Mouse (Mus musculus) ES-E14 (cell line): Measurements from ENCODE around the gene Rbp7. TPM values are rescaled to one million over a fixed set of nuclear protein-coding genes. Genes with fewer than 3 reads are reported as not detected.

Experiments used
- DNase-seq: peaks from one replicate; pipeline ENCODE4 v3.0.0-alpha.2; 2013; ENCODE audit warnings: low read depth, low spot score
- H3K27ac ChIP-seq: 2 replicates; pipeline ENCODE4 v1.5.1; 2012; ENCODE audit warnings: low read depth, mild to moderate bottlenecking, low read length, moderate library complexity, mixed read lengths; ENCODE audit not compliant: poor library complexity, insufficient read depth, severe bottlenecking
- H3K36me3 ChIP-seq: 2 replicates; pipeline ENCODE4 v1.6.1; 2012; ENCODE audit warnings: mild to moderate bottlenecking, low read length, moderate library complexity, mixed read lengths; ENCODE audit not compliant: control insufficient read depth, poor library complexity, insufficient read depth, severe bottlenecking
- H3K4me1 ChIP-seq, 2 experiments: fragments of 150-350 bp in 1 of 2; sonication (generic) in 1 of 2; 2 replicates each; pipeline ENCODE4 v1.6.1; 2012; ENCODE audit warnings: low read length in 2 of 2, mild to moderate bottlenecking in 1 of 2, mixed read lengths in 1 of 2; ENCODE audit not compliant: control insufficient read depth in 2 of 2, insufficient read depth in 2 of 2, poor library complexity in 1 of 2
- H3K4me3 ChIP-seq, 2 experiments: fragments of 150-350 bp in 1 of 2; sonication (generic) in 1 of 2; 2 replicates each; pipeline ENCODE4 v1.5.1; 2012; ENCODE audit warnings: low read length in 2 of 2, low read depth in 1 of 2, mild to moderate bottlenecking in 1 of 2, mixed read lengths in 1 of 2; ENCODE audit not compliant: insufficient read depth in 1 of 2, poor library complexity in 1 of 2, severe bottlenecking in 1 of 2
- H3K9ac ChIP-seq: 2 replicates; pipeline ENCODE4 v1.6.1; 2012; ENCODE audit warnings: low read depth, mild to moderate bottlenecking, low read length, mixed read lengths; ENCODE audit not compliant: poor library complexity, insufficient read depth, severe bottlenecking
- H3K9me3 ChIP-seq: fragments of 150-350 bp; sonication (generic); 2 replicates; pipeline ENCODE4 v1.6.1; 2012; ENCODE audit warnings: low read depth, mild to moderate bottlenecking, low read length; ENCODE audit not compliant: control insufficient read depth, insufficient read depth
- CHD2 ChIP-seq: IDR thresholded peaks from 2 replicates; pipeline ENCODE4 v1.6.1; 2014; ENCODE audit warnings: mild to moderate bottlenecking, low read depth, low read length, inconsistent platforms
- HCFC1 ChIP-seq: IDR thresholded peaks from 2 replicates; pipeline ENCODE4 v1.6.1; 2012; ENCODE audit warnings: low read length, inconsistent platforms, borderline replicate concordance; ENCODE audit not compliant: insufficient read depth
- MAFK ChIP-seq: IDR thresholded peaks from 2 replicates; pipeline ENCODE4 v1.6.1; 2014; ENCODE audit warnings: mild to moderate bottlenecking, low read depth, low read length, inconsistent platforms; ENCODE audit not compliant: insufficient read depth
- ZC3H11A ChIP-seq: IDR thresholded peaks from 2 replicates; pipeline ENCODE4 v1.6.1; 2012; ENCODE audit warnings: low read depth, mild to moderate bottlenecking, inconsistent platforms, low read length, borderline replicate concordance
- ZNF384 ChIP-seq: IDR thresholded peaks from 2 replicates; pipeline ENCODE4 v1.6.1; 2012; ENCODE audit warnings: low read depth, low read length, inconsistent platforms
- in situ Hi-C, 2 experiments: fragments of 600-800 bp; cut with MboI; formaldehyde crosslinking; loops; one replicate each; pipeline ENCODE4 v1.15.1; 2025; ENCODE audit warnings: low sequenced_read_pairs in 2 of 2, inconsistent platforms in 1 of 2; ENCODE audit not compliant: unreplicated experiment in 2 of 2
- total RNA-seq: library from RNA; depleted of rRNA; stranded (reverse); fragments of 300-350 nt; gene quantifications from 2 replicates; pipeline ENCODE4 v1.2.3, GENCODE M21; 2012

The Rbp7 gene
- total RNA-seq, 1 experiment = 1.4 TPM

DNA sequence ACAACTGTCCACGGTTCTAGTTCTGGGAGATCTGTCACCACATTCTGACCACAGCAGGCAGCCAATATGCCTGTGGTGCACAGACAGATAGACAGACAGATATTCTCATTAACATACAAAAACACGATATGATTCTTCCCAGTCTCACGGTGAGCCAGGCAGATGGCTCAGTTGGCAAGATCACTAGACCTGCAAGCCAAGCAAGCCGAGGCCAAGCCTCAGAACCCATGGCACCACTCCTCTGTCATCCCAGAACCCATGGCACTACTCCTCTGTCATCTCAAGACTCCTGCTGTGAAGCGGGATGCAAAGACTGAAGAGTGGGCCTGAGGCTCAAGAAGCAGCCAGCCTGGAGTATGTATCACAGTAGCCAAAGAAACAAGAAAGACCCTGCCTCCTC lies 25.2 kb downstream of the Rbp7 start:
- H3K9me3 ChIP-seq = no peaks in the 10 kb centered on the region
- in situ Hi-C loops = no loop called here
- no peaks in the 10 kb centered on the region for H3K36me3 ChIP-seq
- no peak for DNase-seq
- peaks cover 0 to 4% of the 10 kb centered on the region in 2 experiments; a peak in 2 of 4 replicates for H3K4me1 ChIP-seq
- TF ChIP-seq HCFC1 (no peak), ZNF384 (no peak), ZC3H11A (no peak), MAFK (no peak), CHD2 (no peak)
- no peak overlapping the region for H3K27ac ChIP-seq
- no peak overlapping the region for H3K4me3 ChIP-seq
- H3K9ac ChIP-seq = no peak overlapping the region

DNA sequence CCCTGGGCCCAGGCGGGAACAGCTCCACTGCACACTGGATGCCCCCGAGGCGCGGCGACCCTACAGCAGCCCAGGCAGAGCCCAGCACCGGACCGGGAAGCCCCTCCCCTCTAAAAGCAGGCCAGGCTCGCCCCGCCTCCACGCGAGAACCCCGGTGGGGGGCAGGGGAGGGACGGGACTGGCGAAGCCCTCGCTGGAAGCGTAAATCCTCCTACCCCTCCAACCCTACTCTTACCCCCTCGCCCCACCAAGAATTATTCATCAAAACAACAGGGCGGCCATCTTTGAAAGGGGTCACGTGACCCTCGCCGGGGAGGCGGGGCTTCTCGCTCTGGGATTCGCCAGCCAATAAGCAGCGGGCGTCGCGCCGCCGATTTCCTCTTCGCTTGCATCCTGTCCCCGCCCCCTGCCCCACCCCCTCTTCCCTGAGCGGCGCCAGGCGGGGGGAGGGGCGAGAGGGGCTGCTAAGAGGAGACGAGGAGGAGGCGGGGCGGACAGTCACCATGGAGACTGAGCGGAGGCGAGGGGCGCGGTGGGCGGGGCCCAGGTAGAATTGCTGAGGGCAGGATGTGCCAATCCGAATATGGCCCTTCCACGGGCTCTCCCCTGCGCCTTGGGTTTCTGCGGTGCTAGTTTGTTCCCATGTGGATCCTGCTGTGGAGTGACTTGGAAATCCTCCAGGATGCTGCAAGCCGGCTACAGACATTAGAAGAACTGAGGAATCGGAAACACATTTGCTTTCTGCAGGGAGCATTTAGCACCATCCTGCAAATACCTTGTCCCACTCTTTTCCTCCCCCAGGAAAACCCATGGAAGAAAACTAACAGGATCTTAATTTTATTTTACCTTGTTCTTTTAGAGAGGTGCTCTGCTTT lies 28.2 kb downstream of the Rbp7 start, which contains the start of gene Ube4b:
Ube4b (minus strand) TSS at position 425 of the 875 bp plus-strand sequence.
- H3K9me3 ChIP-seq = no peaks in the 10 kb centered on the region
- TF ChIP-seq MAFK = no peak
- no peak for TF ChIP-seq ZNF384
- TF ChIP-seq CHD2 = peak; percentile 54; the same call in 1 of the 2 replicates
- no peak for TF ChIP-seq ZC3H11A
- no peak for TF ChIP-seq HCFC1
- H3K36me3 ChIP-seq = no peaks in the 10 kb centered on the region; the same call in 1 of the 2 replicates
- in situ Hi-C loops = no loop called here
- peak; percentile 100 for DNase-seq
- H3K9ac ChIP-seq = peak within 1 kb of the TSS; percentile 98
- peak within 1 kb of the TSS; percentile 72 to 99 for H3K4me3 ChIP-seq
- peak within 1 kb of the TSS; percentile 97 for H3K27ac ChIP-seq
- peaks cover 5% of the 10 kb centered on the region in 2 experiments; a peak in 3 of 4 replicates for H3K4me1 ChIP-seq

DNA sequence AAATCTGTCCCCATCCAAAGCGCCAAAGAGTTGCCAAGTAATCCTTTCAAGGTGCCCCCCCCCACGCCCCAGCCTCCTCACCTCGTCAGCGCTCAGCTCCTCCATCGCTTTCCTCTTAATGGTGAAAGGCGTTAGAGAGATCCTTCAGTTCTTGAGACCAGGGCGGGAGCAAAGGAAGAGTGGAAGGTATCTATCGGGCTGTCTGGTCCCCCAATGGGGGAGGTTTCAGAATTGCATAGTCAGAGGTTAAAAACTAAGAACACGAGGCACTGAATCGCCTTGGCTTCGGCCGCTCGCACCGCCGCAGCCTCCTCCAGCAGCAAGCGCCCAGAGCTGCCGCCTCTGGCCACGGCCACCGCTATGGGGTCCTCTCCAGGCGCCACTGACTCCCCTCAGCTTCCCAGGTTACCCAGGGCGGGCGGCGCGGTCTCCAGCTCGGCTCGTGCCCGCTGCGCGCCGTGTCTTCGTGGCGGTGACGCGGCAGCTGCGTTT lies 28.9 kb downstream of the Rbp7 start:
- peak overlapping the region; percentile 98 for H3K9ac ChIP-seq
- TF ChIP-seq HCFC1 (no peak), ZNF384 (no peak), ZC3H11A (no peak), CHD2 (no peak), MAFK (no peak)
- no peak for DNase-seq
- no peaks in the 10 kb centered on the region; the same call in 1 of the 2 replicates for H3K36me3 ChIP-seq
- H3K9me3 ChIP-seq = no peaks in the 10 kb centered on the region
- peak overlapping the region; percentile 72 to 99 for H3K4me3 ChIP-seq
- H3K4me1 ChIP-seq = peaks cover 5% of the 10 kb centered on the region in 2 experiments; a peak in 3 of 4 replicates
- peak overlapping the region; percentile 97 for H3K27ac ChIP-seq
- in situ Hi-C loops = no loop called here

DNA sequence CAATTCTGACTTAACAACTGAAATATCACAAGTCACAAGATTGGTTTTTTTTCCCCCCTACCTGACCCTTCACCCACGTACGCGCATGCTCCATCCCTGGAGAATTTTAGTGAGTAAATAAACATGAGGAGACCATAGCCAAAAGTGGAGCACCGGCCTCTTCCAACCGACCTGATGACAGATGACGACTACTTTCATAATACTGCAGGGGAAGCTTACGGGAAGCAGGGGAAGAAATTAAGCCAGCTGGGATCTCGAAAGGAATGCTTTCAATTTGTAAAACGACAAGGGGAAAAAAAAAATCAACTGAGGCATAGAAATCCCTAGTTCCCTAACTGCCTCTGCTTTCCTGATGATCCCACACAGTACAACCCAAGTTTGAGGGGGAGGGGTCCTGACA lies 30.0 kb downstream of the Rbp7 start:
- TF ChIP-seq HCFC1 (no peak), ZC3H11A (no peak)
- Histone ChIP-seq H3K9ac (peak overlapping the region; percentile 36; the same call in 1 of the 2 replicates), H3K27ac (no peak overlapping the region), H3K4me1 (peaks cover 5% of the 10 kb centered on the region in 2 experiments; a peak in 3 of 4 replicates), H3K9me3 (no peaks in the 10 kb centered on the region), H3K4me3 (peak overlapping the region; percentile 54 to 72), H3K36me3 (no peaks in the 10 kb centered on the region; the same call in 1 of the 2 replicates)
- in situ Hi-C loops = no loop called here
- DNase-seq = no peak
